Mouse (Mus musculus) forebrain, postnatal 0 days (tissue): ENCODE data around the gene 1700029I15Rik. TPM values are rescaled to one million over a fixed set of nuclear protein-coding genes. Genes with fewer than 3 reads are reported as not detected.
A peak's percentile ranks its signal among the peaks of the same experiment; 100 is the strongest.

Experiments
- ATAC-seq: fragments of 200-750 bp; cut with Nextera tagmentation; 2 replicates; pipeline ENCODE4 v1.8.0; 2017; ENCODE audit warnings: mild to moderate bottlenecking, moderate library complexity
- DNase-seq: peaks from one replicate; pipeline ENCODE4 v3.0.0-alpha.2; 2015
- H3K27ac ChIP-seq: fragments of 300-500 bp; sonication (generic); 2 replicates; pipeline ENCODE4 v1.5.1; 2014; ENCODE audit warnings: low read depth, mild to moderate bottlenecking, antibody characterized with exemption, low read length, moderate library complexity, mixed read lengths
- H3K27me3 ChIP-seq: fragments of 300-500 bp; sonication (generic); 2 replicates; pipeline ENCODE4 v1.6.1; 2014; ENCODE audit warnings: mild to moderate bottlenecking, low read length, mixed read lengths; ENCODE audit not compliant: insufficient read depth
- H3K36me3 ChIP-seq: fragments of 300-500 bp; sonication (generic); 2 replicates; pipeline ENCODE4 v1.6.1; 2014; ENCODE audit warnings: mild to moderate bottlenecking, moderate library complexity; ENCODE audit not compliant: insufficient read depth
- H3K4me1 ChIP-seq: fragments of 300-500 bp; sonication (generic); 2 replicates; pipeline ENCODE4 v1.6.1; 2014; ENCODE audit warnings: antibody characterized with exemption; ENCODE audit not compliant: insufficient read depth
- H3K4me2 ChIP-seq: fragments of 300-500 bp; sonication (generic); 2 replicates; pipeline ENCODE4 v1.6.1; 2014; ENCODE audit warnings: low read depth, mild to moderate bottlenecking, moderate library complexity
- H3K4me3 ChIP-seq: fragments of 300-500 bp; sonication (generic); 2 replicates; pipeline ENCODE4 v1.5.1; 2014; ENCODE audit warnings: low read depth, low read length, mixed read lengths
- H3K9ac ChIP-seq: fragments of 300-500 bp; sonication (generic); 2 replicates; pipeline ENCODE4 v1.6.1; 2014; ENCODE audit warnings: mild to moderate bottlenecking
- H3K9me3 ChIP-seq: fragments of 300-500 bp; sonication (generic); 2 replicates; pipeline ENCODE4 v1.6.1; 2016; ENCODE audit warnings: low read length
- CTCF ChIP-seq: sonication (generic); IDR thresholded peaks from 2 replicates; pipeline ENCODE4 v1.5.1; 2016; ENCODE audit warnings: antibody characterized with exemption, control low read depth, low read depth
- WGBS: fragments of 180-500 bp; shearing (Covaris S2); extraction: QIAGEN DNeasy Blood & Tissue Kit; methylation state at CpG from one replicate; pipeline ENCODE4 v1.1.7; 2014; 5-methylcytosine and 5-hydroxymethylcytosine counted together
- polyA plus RNA-seq: library from polyadenylated mRNA; unstranded; fragments of >200 nt; fragmentation: Nextera tagmentation; extraction: Ambion mirVana; gene quantifications from 2 replicates; pipeline ENCODE4 v1.2.1, GENCODE M21; 2015
- total RNA-seq: library from RNA; depleted of rRNA; stranded (reverse); fragments of >200 nt; gene quantifications from 2 replicates; pipeline ENCODE4 v1.2.3, GENCODE M21; 2014

The 1700029I15Rik gene
- total and polyA plus RNA-seq, 2 experiments from 2014 or later: 2.3 to 3.1 TPM

- Histone ChIP-seq H3K4me2 (no peak overlapping the region), H3K4me3 (no peak overlapping the region), H3K27ac (no peak overlapping the region), H3K9ac (no peak overlapping the region), H3K9me3 (no peaks in the 10 kb centered on the region), H3K36me3 (peaks cover 14% of the 10 kb centered on the region; the same call in 1 of the 2 replicates), H3K4me1 (peaks cover 9% of the 10 kb centered on the region; the same call in 1 of the 2 replicates), H3K27me3 (peaks cover 6% of the 10 kb centered on the region; the same call in 1 of the 2 replicates)
- 49% methylated on average over 20 of the region's 20 CpGs for WGBS
- DNase-seq: no peak
- TF ChIP-seq CTCF: no peak
- no peak for ATAC-seq
Measured at GRCm38 (mm10) chr2:92367383-92368029, 14.8 kb upstream of the 1700029I15Rik start.

GRCm38 (mm10) chr2:92370375-92370774 is 12.0 kb upstream of the 1700029I15Rik start:
- ATAC-seq: no peak
- no peak for TF ChIP-seq CTCF
- WGBS: 14% methylated on average over 19 of the region's 19 CpGs
- Histone ChIP-seq H3K4me2 (peak overlapping the region; percentile 47), H3K9me3 (no peaks in the 10 kb centered on the region), H3K27ac (no peak overlapping the region), H3K36me3 (no peaks in the 10 kb centered on the region; the same call in 1 of the 2 replicates), H3K4me3 (peak overlapping the region; percentile 18), H3K27me3 (peaks cover 6% of the 10 kb centered on the region; the same call in 1 of the 2 replicates), H3K4me1 (peaks cover 17% of the 10 kb centered on the region), H3K9ac (peak overlapping the region; percentile 25; the same call in 1 of the 2 replicates)
- DNase-seq: no peak

GRCm38 (mm10) chr2:92370821-92371805 is 11.2 kb upstream of the 1700029I15Rik start:
- H3K4me2 ChIP-seq: peak overlapping the region; percentile 47
- H3K27ac ChIP-seq: no peak overlapping the region
- peaks cover 6% of the 10 kb centered on the region; the same call in 1 of the 2 replicates for H3K27me3 ChIP-seq
- H3K9me3 ChIP-seq: no peaks in the 10 kb centered on the region
- peak; percentile 14; the same call in 1 of the 2 replicates for TF ChIP-seq CTCF
- WGBS: 3% methylated on average over 45 of the region's 45 CpGs
- ATAC-seq (no peak), DNase-seq (no peak)
- H3K36me3 ChIP-seq: no peaks in the 10 kb centered on the region; the same call in 1 of the 2 replicates
- peak overlapping the region; percentile 18 for H3K4me3 ChIP-seq
- peaks cover 22% of the 10 kb centered on the region for H3K4me1 ChIP-seq
- H3K9ac ChIP-seq: peak overlapping the region; percentile 25; the same call in 1 of the 2 replicates

DNA sequence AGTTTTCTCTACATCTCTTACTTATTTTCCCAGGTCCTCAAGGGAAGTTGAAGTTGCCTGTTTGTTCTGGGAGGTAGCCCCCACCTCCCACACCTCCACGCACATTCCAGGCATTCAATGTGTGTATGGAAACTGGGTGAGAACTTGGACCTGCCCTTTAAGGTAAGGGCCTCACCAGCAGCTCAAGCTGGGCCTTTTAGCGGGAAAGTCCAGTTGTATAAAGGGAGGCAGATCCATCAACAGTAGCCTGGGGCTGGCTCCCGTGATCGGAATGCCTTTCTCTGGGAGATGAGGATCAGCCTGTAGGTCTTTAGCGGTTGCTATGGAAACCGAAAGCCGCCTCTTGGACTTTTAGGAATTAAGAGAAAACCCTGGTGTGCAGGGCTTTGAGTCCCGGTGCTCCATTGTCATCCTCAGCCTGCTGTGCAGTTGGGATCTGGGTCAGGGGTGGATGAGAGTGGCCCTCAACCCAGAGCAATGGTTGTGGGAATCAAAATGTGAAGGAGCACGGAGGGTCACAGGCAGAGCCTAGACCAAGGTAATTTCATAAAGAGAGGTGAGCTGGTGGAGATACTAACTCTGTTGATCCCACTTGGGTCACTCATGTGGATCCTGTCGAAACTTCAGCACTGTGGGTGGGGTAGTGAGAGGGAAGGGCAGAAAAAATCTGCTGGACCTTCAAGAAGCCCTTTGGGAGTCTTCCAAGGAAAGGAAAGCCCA is 10.2 kb upstream of the 1700029I15Rik start:
- H3K27ac ChIP-seq: no peak overlapping the region

GRCm38 (mm10) chr2:92372767-92373436 is 9.4 kb upstream of the 1700029I15Rik start:
- no peak for TF ChIP-seq CTCF
- peaks cover 23% of the 10 kb centered on the region for H3K4me1 ChIP-seq
- no peak overlapping the region for H3K4me2 ChIP-seq
- no peak overlapping the region for H3K9ac ChIP-seq
- 16% methylated on average over 9 of the region's 9 CpGs for WGBS
- H3K27me3 ChIP-seq: peaks cover 6% of the 10 kb centered on the region; the same call in 1 of the 2 replicates
- DNase-seq (no peak), ATAC-seq (no peak)
- H3K4me3 ChIP-seq: no peak overlapping the region
- no peaks in the 10 kb centered on the region for H3K9me3 ChIP-seq
- peaks cover 4% of the 10 kb centered on the region; the same call in 1 of the 2 replicates for H3K36me3 ChIP-seq
- no peak overlapping the region for H3K27ac ChIP-seq

More for the DNA sequence above, 10.2 kb upstream of the 1700029I15Rik start:
- Histone ChIP-seq H3K9ac (no peak overlapping the region), H3K4me1 (peaks cover 23% of the 10 kb centered on the region), H3K9me3 (no peaks in the 10 kb centered on the region), H3K36me3 (no peaks in the 10 kb centered on the region; the same call in 1 of the 2 replicates), H3K27me3 (peaks cover 6% of the 10 kb centered on the region; the same call in 1 of the 2 replicates), H3K4me3 (no peak overlapping the region), H3K4me2 (no peak overlapping the region)
- no peak for DNase-seq
- no peak for TF ChIP-seq CTCF
- ATAC-seq: no peak
- 9% methylated on average over 10 of the region's 10 CpGs for WGBS

DNA sequence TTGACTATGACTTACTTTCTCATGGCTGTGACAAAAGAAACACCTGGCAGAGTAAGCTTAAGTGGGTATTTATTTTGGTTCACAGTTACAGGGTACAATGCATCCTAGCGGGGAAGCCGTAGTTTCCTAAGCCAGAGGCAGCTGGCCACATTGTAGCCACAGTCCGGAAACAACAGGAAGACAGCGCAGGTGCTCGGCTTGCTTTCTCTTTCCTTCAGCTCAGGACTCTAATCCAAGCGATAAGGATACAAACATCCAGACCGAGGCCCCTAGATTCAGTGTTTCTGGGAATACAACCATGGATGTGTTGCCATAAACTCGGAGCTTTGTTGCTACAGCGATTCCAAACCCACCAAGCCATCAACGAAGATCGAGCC is 8.9 kb upstream of the 1700029I15Rik start:
- TF ChIP-seq CTCF: no peak
- Histone ChIP-seq H3K9me3 (no peaks in the 10 kb centered on the region), H3K9ac (no peak overlapping the region), H3K4me3 (no peak overlapping the region), H3K4me1 (peaks cover 23% of the 10 kb centered on the region), H3K4me2 (no peak overlapping the region), H3K36me3 (peaks cover 8% of the 10 kb centered on the region), H3K27me3 (peaks cover 6% of the 10 kb centered on the region; the same call in 1 of the 2 replicates), H3K27ac (no peak overlapping the region)
- no peak for DNase-seq
- ATAC-seq: no peak
- 64% methylated on average over 11 of the region's 11 CpGs for WGBS
